Mouse (Mus musculus): ENCODE results near the gene Zfp296. TPM values are rescaled to one million over a fixed set of nuclear protein-coding genes. Genes with fewer than 3 reads are reported as not detected.

The Zfp296 gene
- polyA plus RNA-seq, 1 experiment from 2014 or later = 0.13 TPM

DNA sequence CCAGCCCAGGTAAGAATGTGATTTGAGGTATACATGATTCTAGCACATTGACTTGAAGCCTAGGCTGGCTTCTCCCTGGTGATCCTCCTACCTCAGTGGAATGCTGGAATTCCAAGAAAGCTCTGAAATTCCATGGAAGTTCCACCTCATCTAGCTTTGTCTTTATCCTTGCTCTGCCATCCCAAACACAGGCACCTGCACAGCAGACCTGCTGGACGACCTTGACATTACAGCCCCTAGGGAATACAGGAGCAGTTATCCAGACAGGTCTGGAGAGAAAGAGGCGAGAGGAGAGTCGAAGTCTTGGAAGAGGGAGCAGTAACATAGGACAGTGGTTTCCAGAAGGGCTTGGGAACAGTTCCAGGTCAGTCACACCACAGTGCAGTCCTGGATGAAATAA is 7.4 kb upstream of the Zfp296 start:
- H3K9ac ChIP-seq (replicated peaks; ENCODE audit: low read depth, low read length) = no peak overlapping the region
- no peaks in the 10 kb centered on the region for H3K27me3 ChIP-seq (ENCODE audit: control insufficient read depth, insufficient read depth, low read length)
- WGBS = 88% methylated on average over 3 of the region's 3 CpGs
- no peak for ATAC-seq (ENCODE audit: low read depth)
- no peak overlapping the region for H3K4me2 ChIP-seq (ENCODE audit: low read depth, low read length)
- H3K27ac ChIP-seq (ENCODE audit: low read depth, low read length) = no peak overlapping the region
- no peak overlapping the region for H3K4me3 ChIP-seq (ENCODE audit: low read depth, low read length)
- no peaks in the 10 kb centered on the region for H3K9me3 ChIP-seq (ENCODE audit: control insufficient read depth, low read length)
- H3K4me1 ChIP-seq (ENCODE audit: control insufficient read depth, insufficient read depth, low read length) = peaks cover 12% of the 10 kb centered on the region
- H3K36me3 ChIP-seq (ENCODE audit: control insufficient read depth, insufficient read depth, low read length) = peaks cover 7% of the 10 kb centered on the region; the same call in 1 of the 2 replicates

DNA sequence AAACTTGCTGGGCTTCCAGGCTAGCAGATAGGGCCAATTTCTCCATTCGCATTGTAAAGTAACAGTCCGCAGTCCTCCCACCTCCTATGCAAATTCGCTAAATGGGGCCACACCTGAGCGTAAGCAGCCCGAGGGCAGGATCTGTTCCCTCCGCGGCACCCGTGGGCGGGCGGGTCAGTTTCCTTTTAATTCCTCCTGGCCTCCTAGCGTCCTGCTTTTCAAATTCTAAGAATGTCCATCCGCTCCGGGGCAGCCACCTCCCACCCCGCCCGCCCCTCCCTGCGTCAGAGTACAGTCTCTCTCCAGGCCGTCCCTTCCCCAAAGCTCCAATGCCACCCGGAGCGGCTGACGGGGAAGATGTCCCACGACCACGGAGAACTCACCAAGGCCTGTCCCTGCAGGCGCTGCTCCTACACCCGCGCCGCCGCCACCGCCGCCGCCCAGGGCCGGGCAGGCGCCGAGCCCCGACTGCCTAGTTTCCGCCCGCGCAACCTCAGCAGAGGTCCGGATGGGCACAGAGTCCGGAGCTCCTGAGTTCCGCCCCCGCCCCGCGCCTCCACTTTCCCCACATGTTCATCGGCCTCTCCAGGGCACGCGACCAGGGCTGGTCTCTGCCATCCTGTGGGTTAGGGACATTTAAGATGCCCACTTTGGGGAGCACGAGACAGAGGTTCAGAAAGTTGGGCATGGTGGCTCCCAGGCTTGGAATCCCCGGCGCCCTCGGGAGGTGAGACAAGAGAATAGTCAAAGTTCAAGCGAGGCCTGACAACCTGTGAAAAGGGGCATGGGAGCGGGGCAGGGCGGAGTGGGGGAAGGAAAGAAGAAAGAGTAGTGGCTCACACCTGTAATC is 3.9 kb upstream of the Zfp296 start:
- H3K27me3 ChIP-seq (ENCODE audit: control insufficient read depth, insufficient read depth, low read length) = peaks cover 17% of the 10 kb centered on the region
- peaks cover 20% of the 10 kb centered on the region for H3K4me1 ChIP-seq (ENCODE audit: control insufficient read depth, insufficient read depth, low read length)
- peak overlapping the region; percentile 66 for H3K4me3 ChIP-seq (ENCODE audit: low read depth, low read length)
- WGBS = under 1% methylated on average over 53 of the region's 53 CpGs
- peak; percentile 89 for ATAC-seq (ENCODE audit: low read depth)
- H3K9ac ChIP-seq (replicated peaks; ENCODE audit: low read depth, low read length) = peak overlapping the region; percentile 76
- no peaks in the 10 kb centered on the region for H3K36me3 ChIP-seq (ENCODE audit: control insufficient read depth, insufficient read depth, low read length)
- 0 out of 2 replicates have a peak overlapping the region, but pooled peaks have one; percentile 46 for H3K27ac ChIP-seq (ENCODE audit: low read depth, low read length)
- peak overlapping the region; percentile 92 for H3K4me2 ChIP-seq (ENCODE audit: low read depth, low read length)
- no peaks in the 10 kb centered on the region for H3K9me3 ChIP-seq (ENCODE audit: control insufficient read depth, low read length)

DNA sequence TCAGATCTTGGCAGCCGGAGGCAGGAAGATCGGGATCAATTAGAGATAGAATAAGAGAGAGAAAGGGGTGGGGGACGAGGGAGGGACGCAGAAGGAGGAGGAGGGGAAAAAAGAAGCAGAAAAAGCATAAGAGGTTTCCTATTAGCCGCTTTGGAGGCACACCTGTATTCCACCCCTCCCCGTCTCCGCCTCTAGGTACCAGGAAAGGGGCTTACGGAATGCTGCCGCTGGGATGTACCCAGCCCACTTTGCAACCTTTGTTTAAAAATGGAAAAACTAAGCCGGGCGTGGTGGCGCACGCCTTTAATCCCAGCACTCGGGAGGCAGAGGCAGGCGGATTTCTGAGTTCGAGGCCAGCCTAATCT is 3.3 kb upstream of the Zfp296 start:
- Histone ChIP-seq H3K9ac (replicated peaks; ENCODE audit: low read depth, low read length) (peak overlapping the region; percentile 76), H3K27ac (ENCODE audit: low read depth, low read length) (0 out of 2 replicates have a peak overlapping the region, but pooled peaks have one; percentile 46), H3K36me3 (ENCODE audit: control insufficient read depth, insufficient read depth, low read length) (no peaks in the 10 kb centered on the region), H3K4me1 (ENCODE audit: control insufficient read depth, insufficient read depth, low read length) (peaks cover 20% of the 10 kb centered on the region), H3K4me2 (ENCODE audit: low read depth, low read length) (peak overlapping the region; percentile 92), H3K4me3 (ENCODE audit: low read depth, low read length) (peak overlapping the region; percentile 66), H3K27me3 (ENCODE audit: control insufficient read depth, insufficient read depth, low read length) (peaks cover 24% of the 10 kb centered on the region), H3K9me3 (ENCODE audit: control insufficient read depth, low read length) (no peaks in the 10 kb centered on the region)
- no peak for ATAC-seq (ENCODE audit: low read depth)
- WGBS = 28% methylated on average over 16 of the region's 16 CpGs

DNA sequence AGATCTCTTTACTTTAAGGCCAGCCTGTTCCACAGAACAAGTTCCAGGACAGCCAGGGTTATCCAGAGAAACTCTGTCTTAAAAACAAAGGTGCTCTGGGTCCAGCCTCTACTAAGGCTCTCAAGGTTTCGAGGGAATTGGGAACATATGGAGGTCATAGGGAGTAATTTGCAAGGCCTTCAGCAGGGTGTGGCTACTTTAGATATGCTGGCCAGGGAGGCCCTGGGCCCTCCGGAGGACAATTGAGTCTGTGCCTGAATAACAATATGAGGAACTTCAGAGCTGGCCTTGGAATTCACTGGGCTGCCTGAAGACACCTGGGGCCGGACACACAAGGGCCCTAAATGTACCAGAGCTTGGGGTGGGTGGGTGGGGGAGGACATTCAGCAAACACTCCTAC is 1.5 kb upstream of the Zfp296 start:
- peaks cover 20% of the 10 kb centered on the region for H3K4me1 ChIP-seq (ENCODE audit: control insufficient read depth, insufficient read depth, low read length)
- H3K9me3 ChIP-seq (ENCODE audit: control insufficient read depth, low read length) = no peaks in the 10 kb centered on the region
- 59% methylated on average over 3 of the region's 3 CpGs for WGBS
- no peak overlapping the region for H3K27ac ChIP-seq (ENCODE audit: low read depth, low read length)
- no peak for ATAC-seq (ENCODE audit: low read depth)
- peaks cover 28% of the 10 kb centered on the region for H3K27me3 ChIP-seq (ENCODE audit: control insufficient read depth, insufficient read depth, low read length)
- H3K4me2 ChIP-seq (ENCODE audit: low read depth, low read length) = no peak overlapping the region
- H3K9ac ChIP-seq (replicated peaks; ENCODE audit: low read depth, low read length) = no peak overlapping the region
- H3K4me3 ChIP-seq (ENCODE audit: low read depth, low read length) = no peak overlapping the region
- H3K36me3 ChIP-seq (ENCODE audit: control insufficient read depth, insufficient read depth, low read length) = peaks cover 5% of the 10 kb centered on the region

DNA sequence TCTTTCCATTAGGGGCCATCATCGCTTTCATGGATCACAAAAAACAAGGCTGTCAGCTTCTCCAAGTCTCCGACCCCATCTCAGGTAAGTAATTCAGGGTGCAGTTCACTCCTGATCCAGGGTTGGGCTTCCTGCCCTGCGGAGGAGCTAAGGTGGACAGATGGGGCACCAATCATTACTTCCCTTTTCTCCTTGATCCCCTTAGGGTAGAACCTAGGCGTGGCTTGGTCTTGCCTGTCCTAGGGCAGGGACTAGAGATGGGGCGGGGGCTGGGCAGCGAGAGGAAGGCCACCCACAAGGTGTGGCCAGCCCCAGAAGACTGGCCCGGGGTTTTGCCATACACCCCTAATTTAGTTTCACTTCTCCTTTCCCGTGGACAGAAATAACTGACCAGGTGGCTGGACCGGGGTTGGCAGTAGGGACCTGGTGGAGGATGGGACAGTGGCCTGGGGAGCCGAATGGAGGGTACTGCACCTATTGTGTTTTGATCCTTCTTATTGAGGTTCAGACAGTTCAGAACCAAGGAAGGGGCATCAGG is 859 bp downstream of the Zfp296 start:
- Histone ChIP-seq H3K9me3 (ENCODE audit: control insufficient read depth, low read length) (no peaks in the 10 kb centered on the region), H3K4me3 (ENCODE audit: low read depth, low read length) (no peak overlapping the region), H3K9ac (replicated peaks; ENCODE audit: low read depth, low read length) (0 out of 2 replicates have a peak overlapping the region, but pooled peaks have one; percentile 28), H3K4me2 (ENCODE audit: low read depth, low read length) (peak overlapping the region; percentile 40; the same call in 1 of the 2 replicates), H3K27me3 (ENCODE audit: control insufficient read depth, insufficient read depth, low read length) (peaks cover 28% of the 10 kb centered on the region), H3K36me3 (ENCODE audit: control insufficient read depth, insufficient read depth, low read length) (peaks cover 18% of the 10 kb centered on the region), H3K4me1 (ENCODE audit: control insufficient read depth, insufficient read depth, low read length) (peaks cover 11% of the 10 kb centered on the region; the same call in 1 of the 2 replicates), H3K27ac (ENCODE audit: low read depth, low read length) (no peak overlapping the region)
- ATAC-seq (ENCODE audit: low read depth) = no peak
- WGBS = 18% methylated on average over 10 of the region's 10 CpGs

DNA sequence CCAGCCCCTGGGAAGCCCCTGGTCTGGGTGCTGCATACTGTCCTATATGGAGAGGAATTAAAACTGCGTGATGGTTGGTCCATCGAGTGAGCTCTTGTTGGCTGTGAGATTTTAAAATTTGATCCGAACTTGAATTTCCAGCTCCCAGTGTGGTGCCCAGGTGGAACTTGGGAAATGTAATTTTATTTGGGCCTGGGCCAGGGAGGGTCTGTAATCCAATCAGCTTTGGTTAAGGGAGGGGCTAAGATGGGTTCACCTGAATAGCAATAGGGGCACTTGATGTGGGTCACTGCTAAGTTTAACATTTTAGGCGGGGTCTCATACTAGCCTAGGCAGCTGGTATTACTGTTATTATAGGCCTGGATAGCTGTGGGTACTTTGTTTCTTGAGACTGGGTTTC is 1.3 kb downstream of the Zfp296 start:
- Histone ChIP-seq H3K9ac (replicated peaks; ENCODE audit: low read depth, low read length) (no peak overlapping the region), H3K27ac (ENCODE audit: low read depth, low read length) (no peak overlapping the region), H3K27me3 (ENCODE audit: control insufficient read depth, insufficient read depth, low read length) (peaks cover 28% of the 10 kb centered on the region), H3K4me3 (ENCODE audit: low read depth, low read length) (no peak overlapping the region), H3K4me1 (ENCODE audit: control insufficient read depth, insufficient read depth, low read length) (peaks cover 10% of the 10 kb centered on the region; the same call in 1 of the 2 replicates), H3K36me3 (ENCODE audit: control insufficient read depth, insufficient read depth, low read length) (peaks cover 19% of the 10 kb centered on the region), H3K4me2 (ENCODE audit: low read depth, low read length) (no peak overlapping the region), H3K9me3 (ENCODE audit: control insufficient read depth, low read length) (no peaks in the 10 kb centered on the region)
- ATAC-seq (ENCODE audit: low read depth) = no peak
- WGBS = 59% methylated on average over 4 of the region's 4 CpGs

DNA sequence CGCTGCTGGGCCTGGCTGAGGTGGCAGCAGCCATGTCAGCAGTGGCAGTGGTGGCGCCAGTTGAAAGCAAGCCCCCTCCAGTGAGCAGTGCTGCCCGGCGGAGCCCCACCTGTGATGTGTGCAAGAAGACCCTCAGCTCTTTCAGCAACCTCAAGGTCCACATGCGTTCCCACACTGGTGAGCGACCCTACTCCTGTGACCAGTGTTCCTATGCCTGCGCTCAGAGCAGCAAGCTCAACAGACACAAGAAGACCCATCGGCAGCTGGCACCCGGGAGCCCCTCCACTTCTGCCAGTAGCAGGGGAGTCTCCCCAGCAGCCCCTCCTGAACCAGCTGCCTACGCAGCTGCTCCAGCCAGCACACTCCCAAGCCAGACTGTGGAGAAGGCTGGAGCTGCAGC is 2.7 kb downstream of the Zfp296 start:
- Histone ChIP-seq H3K36me3 (ENCODE audit: control insufficient read depth, insufficient read depth, low read length) (peaks cover 31% of the 10 kb centered on the region), H3K9me3 (ENCODE audit: control insufficient read depth, low read length) (no peaks in the 10 kb centered on the region), H3K9ac (replicated peaks; ENCODE audit: low read depth, low read length) (no peak overlapping the region), H3K4me2 (ENCODE audit: low read depth, low read length) (no peak overlapping the region), H3K4me1 (ENCODE audit: control insufficient read depth, insufficient read depth, low read length) (peaks cover 8% of the 10 kb centered on the region; the same call in 1 of the 2 replicates), H3K27ac (ENCODE audit: low read depth, low read length) (no peak overlapping the region), H3K27me3 (ENCODE audit: control insufficient read depth, insufficient read depth, low read length) (peaks cover 28% of the 10 kb centered on the region), H3K4me3 (ENCODE audit: low read depth, low read length) (no peak overlapping the region)
- WGBS = 80% methylated on average over 10 of the region's 10 CpGs
- ATAC-seq (ENCODE audit: low read depth) = no peak

DNA sequence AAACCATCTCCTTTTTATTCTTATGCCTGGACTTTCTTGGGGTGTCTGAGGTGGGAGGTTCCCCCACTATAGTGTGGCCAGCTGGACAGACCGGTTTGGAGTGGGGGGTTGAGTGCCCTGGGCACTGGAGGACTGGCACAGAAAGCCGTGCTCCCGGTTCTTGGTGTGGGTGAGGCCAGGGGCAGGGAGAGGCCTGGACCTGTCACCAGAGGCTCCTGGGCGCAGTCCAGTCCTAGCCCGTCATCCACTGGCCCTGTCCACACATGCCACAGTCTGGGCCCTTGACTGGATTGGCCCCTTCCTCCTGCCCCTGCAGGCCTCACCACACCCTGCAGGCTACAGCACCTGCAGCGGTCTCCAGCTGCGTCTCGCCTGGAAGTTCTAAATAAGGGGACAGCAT is 3.5 kb downstream of the Zfp296 start:
- H3K36me3 ChIP-seq (ENCODE audit: control insufficient read depth, insufficient read depth, low read length) = peaks cover 39% of the 10 kb centered on the region
- H3K27me3 ChIP-seq (ENCODE audit: control insufficient read depth, insufficient read depth, low read length) = peaks cover 28% of the 10 kb centered on the region
- no peak for ATAC-seq (ENCODE audit: low read depth)

DNA sequence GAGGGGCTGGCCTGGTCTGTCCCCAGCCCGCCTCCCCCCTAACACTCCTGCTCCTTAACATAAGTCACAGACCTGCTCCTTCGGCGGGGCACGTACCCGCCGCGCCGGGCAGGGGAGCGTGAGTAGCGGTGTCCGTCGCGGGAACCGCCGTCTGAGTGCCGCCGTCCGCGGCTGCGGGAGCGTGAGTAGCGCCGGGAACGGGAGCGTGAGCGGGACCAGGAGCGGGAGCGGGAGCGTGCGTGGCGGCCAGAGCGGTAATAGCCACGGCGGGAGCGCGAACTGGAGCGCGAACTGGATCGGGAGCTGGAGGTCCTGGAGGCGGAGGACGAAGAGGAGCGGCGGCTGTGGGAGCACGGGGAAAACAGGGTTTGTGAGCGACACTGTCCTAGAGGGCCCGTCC is 9.2 kb downstream of the Zfp296 start:
- Histone ChIP-seq H3K4me1 (ENCODE audit: control insufficient read depth, insufficient read depth, low read length) (no peaks in the 10 kb centered on the region), H3K27me3 (ENCODE audit: control insufficient read depth, insufficient read depth, low read length) (no peaks in the 10 kb centered on the region), H3K9me3 (ENCODE audit: control insufficient read depth, low read length) (no peaks in the 10 kb centered on the region), H3K4me3 (ENCODE audit: low read depth, low read length) (no peak overlapping the region), H3K36me3 (ENCODE audit: control insufficient read depth, insufficient read depth, low read length) (peaks cover 82% of the 10 kb centered on the region), H3K4me2 (ENCODE audit: low read depth, low read length) (no peak overlapping the region), H3K9ac (replicated peaks; ENCODE audit: low read depth, low read length) (no peak overlapping the region), H3K27ac (ENCODE audit: low read depth, low read length) (no peak overlapping the region)
- 78% methylated on average over 44 of the region's 46 CpGs for WGBS
- no peak for ATAC-seq (ENCODE audit: low read depth)

More for the DNA sequence above, 3.5 kb downstream of the Zfp296 start:
- Histone ChIP-seq H3K9ac (replicated peaks; ENCODE audit: low read depth, low read length) (no peak overlapping the region), H3K4me1 (ENCODE audit: control insufficient read depth, insufficient read depth, low read length) (peaks cover 8% of the 10 kb centered on the region; the same call in 1 of the 2 replicates), H3K4me2 (ENCODE audit: low read depth, low read length) (no peak overlapping the region), H3K4me3 (ENCODE audit: low read depth, low read length) (no peak overlapping the region), H3K9me3 (ENCODE audit: control insufficient read depth, low read length) (no peaks in the 10 kb centered on the region), H3K27ac (ENCODE audit: low read depth, low read length) (no peak overlapping the region)
- WGBS = 87% methylated on average over 5 of the region's 8 CpGs

Data from neural tube, embryonic 14.5 days (tissue).